Mouse (Mus musculus) hindbrain, embryonic 13.5 days (tissue): ENCODE measurements around the gene Tmem258. TPM values are rescaled to one million over a fixed set of nuclear protein-coding genes. Genes with fewer than 3 reads are reported as not detected.
A peak's percentile ranks its signal among the peaks of the same experiment; 100 is the strongest.

Experiments used
- ATAC-seq: fragments of 200-750 bp; cut with Nextera tagmentation; 2 replicates; pipeline ENCODE4 v1.8.0; 2017; ENCODE audit warnings: moderate TSS enrichment; ENCODE audit not compliant: low FRiP score
- H3K27ac ChIP-seq: fragments of 300-500 bp; sonication (generic); 2 replicates; pipeline ENCODE4 v1.5.1; 2015; ENCODE audit warnings: inconsistent platforms, mild to moderate bottlenecking, moderate library complexity
- H3K27me3 ChIP-seq: fragments of 300-500 bp; sonication (generic); 2 replicates; pipeline ENCODE4 v1.6.1; 2015; ENCODE audit warnings: mild to moderate bottlenecking, inconsistent platforms
- H3K36me3 ChIP-seq: fragments of 300-500 bp; sonication (generic); 2 replicates; pipeline ENCODE4 v1.6.1; 2015; ENCODE audit warnings: mild to moderate bottlenecking, inconsistent platforms
- H3K4me1 ChIP-seq: fragments of 300-500 bp; sonication (generic); replicated peaks from 2 replicates; pipeline ENCODE4 v1.6.1; 2015; ENCODE audit warnings: inconsistent platforms
- H3K4me2 ChIP-seq: fragments of 300-500 bp; sonication (generic); 2 replicates; pipeline ENCODE4 v1.6.1; 2015; ENCODE audit warnings: inconsistent platforms, mild to moderate bottlenecking, moderate library complexity
- H3K4me3 ChIP-seq: fragments of 300-500 bp; sonication (generic); 2 replicates; pipeline ENCODE4 v1.5.1; 2015; ENCODE audit warnings: mild to moderate bottlenecking, inconsistent platforms
- H3K9ac ChIP-seq: fragments of 300-500 bp; sonication (generic); 2 replicates; pipeline ENCODE4 v1.6.1; 2015; ENCODE audit warnings: mild to moderate bottlenecking, inconsistent platforms
- H3K9me3 ChIP-seq: fragments of 300-500 bp; sonication (generic); 2 replicates; pipeline ENCODE4 v1.6.1; 2016; ENCODE audit warnings: inconsistent platforms
- WGBS: fragments of 180-500 bp; shearing (Covaris S2); methylation state at CpG from one replicate; pipeline ENCODE4 v1.1.7; 2015; 5-methylcytosine and 5-hydroxymethylcytosine counted together
- polyA plus RNA-seq: library from polyadenylated mRNA; unstranded; fragments of >200 nt; fragmentation: Nextera tagmentation; extraction: Ambion mirVana; gene quantifications from 2 replicates; pipeline ENCODE4 v1.2.1, GENCODE M21; 2015

Gene Tmem258
- polyA plus RNA-seq, 1 experiment from 2014 or later = 403 TPM

DNA sequence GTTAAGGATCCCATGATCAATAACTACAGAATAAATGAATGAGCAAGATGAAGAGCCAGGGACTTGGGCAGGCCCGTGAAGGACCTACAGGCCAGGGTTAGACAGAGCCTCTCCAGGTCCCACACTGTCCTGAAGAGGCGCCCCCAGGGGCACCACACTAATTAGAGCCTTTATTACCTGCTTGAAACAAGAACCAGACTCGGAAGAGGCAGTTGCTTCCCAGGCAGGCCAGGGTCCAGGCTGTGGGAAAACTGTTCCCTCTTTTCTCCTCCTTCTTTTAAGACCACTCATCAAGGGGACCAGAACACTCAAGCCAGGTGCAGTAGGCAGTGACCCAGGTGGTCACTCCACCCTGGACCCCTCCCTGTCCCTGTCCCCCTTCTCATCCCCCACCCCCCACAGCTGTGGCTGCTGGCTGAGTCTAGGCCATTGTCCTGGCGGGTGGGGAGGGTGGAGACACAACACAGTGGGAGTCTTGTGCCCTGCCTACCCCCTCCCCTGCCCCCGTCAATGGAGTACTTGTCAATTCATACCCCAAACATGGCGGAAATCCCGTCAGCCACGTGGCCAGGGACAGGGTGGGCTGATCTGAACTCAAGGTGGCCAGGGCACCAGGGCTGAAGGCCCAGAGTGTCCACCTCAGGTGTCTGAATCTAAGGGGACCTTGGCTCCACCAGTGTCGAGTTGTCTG lies 28.7 kb downstream of the Tmem258 start:
- H3K27me3 ChIP-seq = peaks cover 25% of the 10 kb centered on the region
- no peak overlapping the region for H3K4me3 ChIP-seq
- no peaks in the 10 kb centered on the region for H3K36me3 ChIP-seq
- 30% methylated on average over 9 of the region's 9 CpGs for WGBS
- no peaks in the 10 kb centered on the region for H3K9me3 ChIP-seq
- no peak for ATAC-seq
- no peaks in the 10 kb centered on the region; the same call in 1 of the 2 replicates for H3K4me1 ChIP-seq
- no peak overlapping the region for H3K27ac ChIP-seq
- H3K9ac ChIP-seq = no peak overlapping the region
- no peak overlapping the region for H3K4me2 ChIP-seq

DNA sequence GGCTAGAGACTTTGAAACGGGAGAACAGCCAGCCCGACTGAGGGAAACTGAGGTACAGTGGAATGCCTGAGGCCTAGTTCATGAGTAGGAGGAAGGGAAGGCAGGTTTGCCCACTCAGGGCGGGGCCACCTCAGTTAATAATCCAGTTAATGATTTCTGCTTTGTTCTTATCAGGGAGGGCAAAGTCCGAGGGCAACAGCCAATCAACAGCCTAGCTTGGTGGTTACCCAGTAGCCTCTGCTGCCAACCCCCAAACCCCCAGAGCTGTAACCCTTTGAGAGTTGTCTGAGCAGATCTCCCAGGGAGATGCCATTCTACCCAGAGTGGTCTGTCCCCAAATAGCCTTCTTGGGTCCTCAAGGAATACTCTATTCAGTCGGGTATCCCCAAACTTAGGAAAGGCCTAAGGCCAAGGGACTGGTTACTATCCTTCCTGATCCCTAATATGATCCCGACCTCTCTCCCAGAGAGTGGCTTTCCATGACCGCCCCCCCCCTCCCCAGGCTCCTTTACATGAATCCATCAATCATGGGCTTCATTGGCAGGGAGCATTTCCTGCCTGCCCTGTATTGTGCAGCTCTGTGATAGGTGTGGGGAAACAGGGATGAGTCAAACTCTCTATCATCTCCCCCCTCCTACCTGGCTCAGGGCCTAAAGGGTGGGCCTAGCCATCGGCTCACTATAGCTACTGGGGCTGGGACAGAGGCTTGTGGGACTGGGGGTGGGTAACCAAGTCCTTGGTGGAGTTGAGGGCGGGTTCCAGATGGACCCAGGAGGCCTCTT lies 32.2 kb downstream of the Tmem258 start:
- ATAC-seq = no peak
- 82% methylated on average over 9 of the region's 9 CpGs for WGBS
- no peak overlapping the region for H3K4me3 ChIP-seq

DNA sequence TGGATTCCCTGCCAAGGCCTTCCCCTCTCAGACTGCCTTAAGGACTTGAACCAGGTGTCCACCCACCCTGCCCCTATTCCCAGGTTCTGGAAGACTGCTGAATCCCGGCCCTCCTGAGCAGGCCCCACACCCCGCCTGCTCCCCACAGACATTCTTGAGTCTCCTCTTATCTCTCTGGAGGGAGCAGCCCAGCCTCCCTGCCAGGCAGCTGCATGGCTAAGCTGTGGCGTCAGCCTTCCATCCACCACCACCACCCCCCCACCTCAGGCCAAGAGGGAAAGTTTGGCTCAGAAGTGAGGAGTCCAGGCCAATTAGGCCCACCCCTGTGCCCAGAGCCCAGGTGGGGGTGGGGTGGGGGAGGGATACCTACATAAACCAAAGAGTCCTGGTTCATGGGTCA lies 34.7 kb downstream of the Tmem258 start:
- no peak overlapping the region for H3K4me3 ChIP-seq
- no peak for ATAC-seq
- H3K27ac ChIP-seq = no peak overlapping the region
- no peaks in the 10 kb centered on the region for H3K9me3 ChIP-seq
- WGBS = 77% methylated on average over 3 of the region's 3 CpGs
- peaks cover 42% of the 10 kb centered on the region for H3K27me3 ChIP-seq
- H3K9ac ChIP-seq = no peak overlapping the region
- H3K4me2 ChIP-seq = no peak overlapping the region
- H3K36me3 ChIP-seq = no peaks in the 10 kb centered on the region
- H3K4me1 ChIP-seq = peaks cover 17% of the 10 kb centered on the region

More for the DNA sequence above, 32.2 kb downstream of the Tmem258 start:
- Histone ChIP-seq H3K4me1 (peaks cover 12% of the 10 kb centered on the region), H3K9me3 (no peaks in the 10 kb centered on the region), H3K27me3 (peaks cover 51% of the 10 kb centered on the region), H3K4me2 (no peak overlapping the region), H3K9ac (no peak overlapping the region), H3K36me3 (no peaks in the 10 kb centered on the region), H3K27ac (no peak overlapping the region)

DNA sequence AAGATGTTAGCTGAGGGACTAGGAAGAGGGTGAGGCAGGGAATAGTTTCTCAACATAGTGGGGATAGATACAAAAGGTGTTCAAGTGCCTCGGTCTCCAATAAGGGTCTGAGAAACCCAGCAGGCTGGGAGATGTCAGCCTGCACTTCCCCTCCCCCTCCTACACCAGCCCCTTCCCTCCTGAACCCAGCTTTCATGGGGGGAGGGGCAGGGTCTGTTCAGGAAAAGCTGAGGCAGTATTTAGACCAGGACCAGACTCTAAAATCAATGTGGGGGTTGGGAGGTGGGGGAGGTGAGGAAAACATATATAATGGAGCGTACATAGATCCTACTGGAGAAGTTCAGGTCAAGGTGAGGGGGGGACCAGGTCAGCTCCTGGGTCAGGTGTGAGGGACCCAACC lies 35.6 kb downstream of the Tmem258 start:
- 46% methylated on average over 2 of the region's 2 CpGs for WGBS

DNA sequence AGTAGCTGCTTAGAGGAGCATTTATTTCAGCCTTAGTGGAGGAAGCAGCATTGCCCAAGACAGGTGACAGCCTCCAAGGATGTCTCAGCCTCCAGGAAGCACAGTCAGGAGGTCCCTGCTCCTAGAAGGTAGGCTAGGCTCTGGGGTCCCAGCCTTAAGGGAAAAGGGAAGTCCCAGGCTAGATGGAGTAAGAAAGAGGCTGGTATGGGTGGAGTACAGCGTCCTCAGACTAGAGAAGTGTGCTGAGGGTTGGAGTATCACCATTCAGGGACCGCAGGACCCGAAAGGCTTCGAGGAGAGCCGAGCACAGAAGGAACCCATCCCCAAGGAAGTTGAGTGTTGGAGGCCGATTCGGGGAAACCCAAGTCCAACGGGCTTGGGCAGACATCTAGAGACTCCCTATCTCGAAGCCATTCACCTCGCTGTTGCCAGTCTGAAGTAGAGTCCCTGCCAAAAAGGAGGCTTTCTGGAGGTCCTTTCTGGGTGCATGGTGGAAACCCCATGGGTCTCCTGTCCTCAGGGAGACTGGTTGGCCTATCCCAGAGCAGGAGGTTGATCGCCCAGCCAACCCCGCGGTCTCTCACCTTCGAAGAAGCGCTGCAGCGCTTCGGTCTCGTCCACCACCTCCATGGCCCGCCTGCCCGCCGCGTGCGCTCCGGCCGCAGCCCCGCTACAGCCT lies 36.3 kb downstream of the Tmem258 start:
- Histone ChIP-seq H3K27ac (no peak overlapping the region), H3K9ac (peak overlapping the region; percentile 68), H3K9me3 (no peaks in the 10 kb centered on the region), H3K4me3 (peak overlapping the region; percentile 41), H3K36me3 (no peaks in the 10 kb centered on the region), H3K4me1 (peaks cover 17% of the 10 kb centered on the region), H3K27me3 (peaks cover 42% of the 10 kb centered on the region), H3K4me2 (peak overlapping the region; percentile 61)
- 5% methylated on average over 26 of the region's 26 CpGs for WGBS
- ATAC-seq = no peak; the same call in 1 of the 2 replicates

More for the DNA sequence above, 35.6 kb downstream of the Tmem258 start:
- Histone ChIP-seq H3K4me2 (no peak overlapping the region; the same call in 1 of the 2 replicates), H3K4me1 (peaks cover 17% of the 10 kb centered on the region), H3K27ac (no peak overlapping the region), H3K4me3 (no peak overlapping the region), H3K9me3 (no peaks in the 10 kb centered on the region), H3K27me3 (peaks cover 42% of the 10 kb centered on the region), H3K36me3 (no peaks in the 10 kb centered on the region), H3K9ac (no peak overlapping the region)
- ATAC-seq = no peak

DNA sequence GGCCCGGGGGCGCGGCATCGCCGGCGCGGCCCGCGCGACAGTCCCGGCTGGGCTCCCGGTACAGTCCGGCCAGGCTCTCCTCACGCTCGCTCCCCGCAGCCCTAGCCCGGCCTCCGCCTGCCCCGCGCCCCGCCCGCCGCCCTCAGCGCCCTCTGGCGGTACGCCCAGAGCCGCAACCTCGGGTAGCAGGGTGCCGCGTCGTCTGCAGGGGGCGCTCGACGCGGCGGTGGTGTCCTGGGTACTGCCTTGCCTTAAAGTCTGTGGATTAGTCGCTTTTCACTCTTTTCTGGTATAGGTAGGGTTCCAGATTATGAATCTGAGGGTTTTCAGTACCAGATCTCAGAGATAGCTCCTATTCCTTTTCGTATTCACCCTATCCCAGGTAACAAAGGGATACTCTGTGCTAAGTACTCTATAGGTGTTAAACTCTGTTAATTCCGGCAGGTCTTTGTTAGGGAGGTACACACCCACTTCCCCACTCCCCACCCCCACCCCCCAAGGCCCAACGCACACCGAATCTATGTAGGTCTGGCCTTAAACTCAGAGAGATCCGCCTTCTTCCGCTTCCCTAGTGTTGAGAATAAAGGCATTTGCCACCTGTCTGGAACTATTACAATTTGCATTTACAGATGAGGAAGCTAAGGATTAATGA lies 37.0 kb downstream of the Tmem258 start, which contains the start of gene Myrf:
Gene Myrf (minus strand): TSS at position 95 of the 652 bp plus-strand sequence.
- no peaks in the 10 kb centered on the region for H3K9me3 ChIP-seq
- peak; percentile 46 for ATAC-seq
- H3K27me3 ChIP-seq = peaks cover 45% of the 10 kb centered on the region
- peak within 1 kb of the TSS; percentile 41 for H3K4me3 ChIP-seq
- 8% methylated on average over 42 of the region's 43 CpGs for WGBS
- H3K36me3 ChIP-seq = no peaks in the 10 kb centered on the region
- H3K27ac ChIP-seq = no peak within 1 kb of the TSS
- H3K9ac ChIP-seq = peak within 1 kb of the TSS; percentile 68
- peaks cover 17% of the 10 kb centered on the region for H3K4me1 ChIP-seq
- peak within 1 kb of the TSS; percentile 61 for H3K4me2 ChIP-seq

DNA sequence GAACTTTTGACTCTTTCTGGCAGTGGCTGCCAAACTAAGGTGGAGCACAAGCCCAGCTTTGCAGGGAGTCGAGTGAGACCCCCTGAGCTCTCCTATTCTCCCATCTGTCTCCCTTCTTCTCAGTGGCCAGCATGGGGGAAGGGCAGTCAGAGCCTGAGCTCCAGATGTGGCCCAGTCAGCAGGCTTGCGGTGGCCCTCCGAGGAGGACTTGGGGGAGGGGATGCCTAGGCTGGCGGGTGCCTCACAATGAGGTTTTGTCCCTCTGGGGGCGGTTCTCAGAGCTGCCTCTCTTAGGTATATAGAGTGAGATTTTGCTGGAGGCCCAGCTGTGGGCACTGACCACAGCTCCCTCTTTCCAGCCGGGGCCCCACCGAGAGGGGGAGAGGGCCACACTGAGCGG lies 39.1 kb downstream of the Tmem258 start:
- no peak for ATAC-seq
- Histone ChIP-seq H3K9me3 (no peaks in the 10 kb centered on the region), H3K27me3 (peaks cover 40% of the 10 kb centered on the region), H3K27ac (no peak overlapping the region), H3K4me3 (no peak overlapping the region), H3K9ac (no peak overlapping the region), H3K36me3 (peaks cover 7% of the 10 kb centered on the region), H3K4me1 (peaks cover 23% of the 10 kb centered on the region), H3K4me2 (no peak overlapping the region)
- WGBS = 4% methylated on average over 8 of the region's 8 CpGs

DNA sequence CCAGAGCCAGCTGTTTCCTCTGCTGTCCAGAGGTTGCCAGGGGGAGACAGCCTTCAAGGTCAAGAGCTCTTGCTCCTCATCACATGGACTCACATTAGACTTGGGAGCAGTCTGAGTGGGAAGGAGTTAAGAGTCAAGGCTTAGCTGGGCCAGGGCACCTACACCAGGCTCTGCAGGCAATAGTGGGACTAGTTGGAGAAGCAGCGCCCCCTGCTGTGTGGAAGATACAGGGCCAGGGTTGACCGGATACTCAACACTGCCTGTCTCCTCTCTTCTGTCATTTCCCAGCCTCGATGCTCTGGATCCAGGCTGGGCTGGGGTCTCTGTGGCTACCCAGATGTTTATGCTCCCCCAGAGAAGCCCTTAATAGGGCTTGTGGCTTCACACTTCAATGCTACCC lies 40.4 kb downstream of the Tmem258 start:
- no peak overlapping the region for H3K4me2 ChIP-seq
- H3K27ac ChIP-seq = no peak overlapping the region
- 34% methylated on average over 3 of the region's 3 CpGs for WGBS
- H3K4me3 ChIP-seq = no peak overlapping the region
- peaks cover 12% of the 10 kb centered on the region for H3K36me3 ChIP-seq
- no peaks in the 10 kb centered on the region for H3K9me3 ChIP-seq
- no peak for ATAC-seq
- peaks cover 28% of the 10 kb centered on the region for H3K27me3 ChIP-seq
- peaks cover 23% of the 10 kb centered on the region for H3K4me1 ChIP-seq
- no peak overlapping the region for H3K9ac ChIP-seq

DNA sequence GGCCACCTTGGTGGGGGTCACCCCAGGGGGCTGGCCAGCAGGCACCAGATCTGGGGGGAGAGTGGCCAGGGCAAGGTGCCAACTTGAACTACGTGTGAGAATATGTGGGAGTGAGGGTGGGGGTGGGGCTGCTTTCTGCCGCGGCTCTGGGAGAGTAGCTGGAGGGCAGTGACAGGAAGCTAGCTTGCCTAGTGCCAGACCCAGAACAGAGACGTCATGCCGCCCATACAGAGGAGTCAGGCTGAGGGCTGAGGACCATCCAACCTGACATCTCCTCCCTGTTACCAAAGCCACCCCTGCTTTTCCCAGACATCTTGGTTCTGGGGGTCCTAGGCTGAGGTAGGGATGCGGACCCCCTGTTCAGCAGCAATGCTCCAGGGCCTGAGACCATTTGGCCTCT lies 43.4 kb downstream of the Tmem258 start:
- 43% methylated on average over 6 of the region's 6 CpGs for WGBS
- Histone ChIP-seq H3K27me3 (peaks cover 10% of the 10 kb centered on the region; the same call in 1 of the 2 replicates), H3K27ac (no peak overlapping the region), H3K36me3 (peaks cover 31% of the 10 kb centered on the region), H3K9me3 (no peaks in the 10 kb centered on the region), H3K4me1 (peaks cover 11% of the 10 kb centered on the region), H3K4me3 (no peak overlapping the region), H3K4me2 (no peak overlapping the region), H3K9ac (0 out of 2 replicates have a peak overlapping the region, but pooled peaks have one; percentile 5)
- no peak for ATAC-seq

DNA sequence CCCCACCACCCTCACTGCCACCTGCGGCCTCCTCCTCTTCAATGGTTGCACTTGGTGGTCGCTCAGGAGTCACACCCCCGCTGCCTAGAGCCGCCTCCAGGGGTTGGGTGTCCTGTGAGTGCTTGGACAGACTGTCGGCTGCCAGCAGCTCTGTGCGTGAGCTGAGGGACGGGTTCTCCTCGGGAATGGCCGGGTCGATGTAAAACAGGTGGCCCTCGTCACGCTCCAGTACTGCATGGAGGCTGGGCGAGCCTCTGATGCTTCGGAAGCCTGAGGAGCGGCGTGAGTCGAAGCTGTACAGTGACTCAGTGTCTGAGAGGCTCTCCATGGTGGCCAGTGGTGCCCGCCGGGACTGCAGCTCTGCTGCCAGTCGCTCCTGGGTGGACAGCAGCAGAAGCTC lies 44.3 kb downstream of the Tmem258 start:
- no peaks in the 10 kb centered on the region for H3K9me3 ChIP-seq
- H3K4me2 ChIP-seq = no peak overlapping the region
- no peak for ATAC-seq
- 66% methylated on average over 20 of the region's 20 CpGs for WGBS
- H3K27ac ChIP-seq = no peak overlapping the region
- H3K4me3 ChIP-seq = no peak overlapping the region
- peaks cover 34% of the 10 kb centered on the region for H3K36me3 ChIP-seq
- no peak overlapping the region for H3K9ac ChIP-seq
- H3K4me1 ChIP-seq = peaks cover 7% of the 10 kb centered on the region
- H3K27me3 ChIP-seq = peaks cover 11% of the 10 kb centered on the region; the same call in 1 of the 2 replicates
